Mouse (Mus musculus): Measurements from ENCODE around the gene Pxt1. TPM values are rescaled to one million over a fixed set of nuclear protein-coding genes. Genes with fewer than 3 reads are reported as not detected.

Pxt1 gene
- total and polyA plus RNA-seq, 3 experiments: 0.14 to 0.52 TPM; not detected in 1

GRCm38 (mm10) chr17:28953251-28953650 is 9.6 kb upstream of the Pxt1 start:
- H3K27ac ChIP-seq: peak overlapping the region; percentile 97
- H3K36me3 ChIP-seq (ENCODE audit: control insufficient read depth, insufficient read depth, low read length): peaks cover 8% of the 10 kb centered on the region; the same call in 1 of the 2 replicates
- peak overlapping the region; percentile 78 for H3K4me3 ChIP-seq
- peaks cover 20% of the 10 kb centered on the region for H3K79me2 ChIP-seq (replicated peaks; ENCODE audit: control insufficient read depth, insufficient read depth, low read length)
- intact Hi-C loops (cut with DNase I): loop anchor here (5.0 kb wide), 1 partner anchor 54 kb away; the partner anchor contains the start of gene Stk38
- peak; percentile 30 to 46 for DNase-seq
- TF ChIP-seq CTCF (IDR thresholded peaks at IDR 0.05): no peak
- no peak for TF ChIP-seq POLR2A (IDR thresholded peaks at IDR 0.05; ENCODE audit: insufficient read depth, low read depth, low read length)
- no peak for TF ChIP-seq EP300 (IDR thresholded peaks at IDR 0.05; ENCODE audit: insufficient read depth, low read depth, low read length)
- peak overlapping the region; percentile 37 for H3K9ac ChIP-seq (ENCODE audit: low read depth, low read length)
- peaks cover 13% of the 10 kb centered on the region for H3K4me1 ChIP-seq (ENCODE audit: control insufficient read depth, insufficient read depth, low read length)
- WGBS: 2% methylated on average over 9 of the region's 9 CpGs
- H3K27me3 ChIP-seq (ENCODE audit: control insufficient read depth, insufficient read depth, low read length): no peaks in the 10 kb centered on the region

- intact Hi-C loops (cut with DNase I): loop anchor here (1.0 to 5.0 kb wide), 2 partner anchors 21 to 55 kb away; partner anchors contain the start of gene Stk38
Measured at GRCm38 (mm10) chr17:28951831-28952799, 8.5 kb upstream of the Pxt1 start, which contains the start of gene Kctd20. Gene Kctd20 (plus strand): TSS chr17:28951950.

GRCm38 (mm10) chr17:28950751-28951150 is 7.1 kb upstream of the Pxt1 start:
- Histone ChIP-seq H3K27ac (no peak overlapping the region), H3K4me3 (no peak overlapping the region), H3K4me1 (ENCODE audit: control insufficient read depth, insufficient read depth, low read length) (peaks cover 13% of the 10 kb centered on the region), H3K9ac (ENCODE audit: low read depth, low read length) (no peak overlapping the region), H3K79me2 (replicated peaks; ENCODE audit: control insufficient read depth, insufficient read depth, low read length) (peaks cover 11% of the 10 kb centered on the region), H3K36me3 (ENCODE audit: control insufficient read depth, insufficient read depth, low read length) (peaks cover 8% of the 10 kb centered on the region; the same call in 1 of the 2 replicates), H3K27me3 (ENCODE audit: control insufficient read depth, insufficient read depth, low read length) (no peaks in the 10 kb centered on the region)
- TF ChIP-seq CTCF (IDR thresholded peaks at IDR 0.05) (no peak), EP300 (IDR thresholded peaks at IDR 0.05; ENCODE audit: insufficient read depth, low read depth, low read length) (no peak), POLR2A (IDR thresholded peaks at IDR 0.05; ENCODE audit: insufficient read depth, low read depth, low read length) (no peak)
- intact Hi-C loops (cut with DNase I): loop anchor here (5.0 kb wide), 1 partner anchor 57 kb away; the partner anchor contains the start of gene Stk38
- no peak for DNase-seq
- 65% methylated on average over 4 of the region's 4 CpGs for WGBS

More at GRCm38 (mm10) chr17:28951831-28952799, 8.5 kb upstream of the Pxt1 start, which contains the start of gene Kctd20:
- Histone ChIP-seq H3K9ac (ENCODE audit: low read depth, low read length) (peak within 1 kb of the TSS; percentile 96), H3K4me3 (peak within 1 kb of the TSS; percentile 78), H3K27me3 (ENCODE audit: control insufficient read depth, insufficient read depth, low read length) (no peaks in the 10 kb centered on the region), H3K4me1 (ENCODE audit: control insufficient read depth, insufficient read depth, low read length) (peaks cover 13% of the 10 kb centered on the region), H3K79me2 (replicated peaks; ENCODE audit: control insufficient read depth, insufficient read depth, low read length) (peaks cover 15% of the 10 kb centered on the region), H3K27ac (peak within 1 kb of the TSS; percentile 97), H3K36me3 (ENCODE audit: control insufficient read depth, insufficient read depth, low read length) (peaks cover 8% of the 10 kb centered on the region; the same call in 1 of the 2 replicates)
- peak; percentile 97 to 99 for DNase-seq
- TF ChIP-seq EP300 (IDR thresholded peaks at IDR 0.05; ENCODE audit: insufficient read depth, low read depth, low read length) (0 out of 2 replicates have a peak, but pooled peaks have one; percentile 6), CTCF (IDR thresholded peaks at IDR 0.05) (peak; percentile 12; the same call in 1 of the 2 replicates), POLR2A (IDR thresholded peaks at IDR 0.05; ENCODE audit: insufficient read depth, low read depth, low read length) (peak; percentile 90)
- 1% methylated on average over 75 of the region's 80 CpGs for WGBS

- intact Hi-C loops (cut with DNase I): no loop called here
- TF ChIP-seq CTCF (IDR thresholded peaks at IDR 0.05): no peak
- TF ChIP-seq EP300 (IDR thresholded peaks at IDR 0.05; ENCODE audit: insufficient read depth, low read depth, low read length): no peak
- no peak for TF ChIP-seq POLR2A (IDR thresholded peaks at IDR 0.05; ENCODE audit: insufficient read depth, low read depth, low read length)
- H3K4me3 ChIP-seq: no peak overlapping the region
- no peak for DNase-seq
- 50% methylated on average over 4 of the region's 4 CpGs for WGBS
- H3K79me2 ChIP-seq (replicated peaks; ENCODE audit: control insufficient read depth, insufficient read depth, low read length): peaks cover under 1% of the 10 kb centered on the region; the same call in 1 of the 2 replicates
- H3K4me1 ChIP-seq (ENCODE audit: control insufficient read depth, insufficient read depth, low read length): peaks cover 6% of the 10 kb centered on the region
- no peak overlapping the region for H3K9ac ChIP-seq (ENCODE audit: low read depth, low read length)
- no peak overlapping the region for H3K27ac ChIP-seq
- H3K27me3 ChIP-seq (ENCODE audit: control insufficient read depth, insufficient read depth, low read length): no peaks in the 10 kb centered on the region
- peaks cover under 1% of the 10 kb centered on the region; the same call in 1 of the 2 replicates for H3K36me3 ChIP-seq (ENCODE audit: control insufficient read depth, insufficient read depth, low read length)
Measured at GRCm38 (mm10) chr17:28948661-28949060, 5.0 kb upstream of the Pxt1 start.

GRCm38 (mm10) chr17:28947011-28947939 is 3.6 kb upstream of the Pxt1 start:
- intact Hi-C loops (cut with DNase I): no loop called here
- H3K4me1 ChIP-seq (ENCODE audit: control insufficient read depth, insufficient read depth, low read length): peaks cover 3% of the 10 kb centered on the region; the same call in 1 of the 2 replicates
- H3K27me3 ChIP-seq (ENCODE audit: control insufficient read depth, insufficient read depth, low read length): no peaks in the 10 kb centered on the region
- peak; percentile 39 for TF ChIP-seq CTCF (IDR thresholded peaks at IDR 0.05)
- TF ChIP-seq POLR2A (IDR thresholded peaks at IDR 0.05; ENCODE audit: insufficient read depth, low read depth, low read length): no peak
- no peak for DNase-seq
- 87% methylated on average over 19 of the region's 19 CpGs for WGBS
- no peak overlapping the region for H3K4me3 ChIP-seq
- H3K27ac ChIP-seq: no peak overlapping the region
- H3K79me2 ChIP-seq (replicated peaks; ENCODE audit: control insufficient read depth, insufficient read depth, low read length): no peaks in the 10 kb centered on the region
- H3K9ac ChIP-seq (ENCODE audit: low read depth, low read length): no peak overlapping the region
- H3K36me3 ChIP-seq (ENCODE audit: control insufficient read depth, insufficient read depth, low read length): no peaks in the 10 kb centered on the region

Measured in heart, adult 2 months (tissue).